Mouse (Mus musculus): ENCODE data around the gene Mrpl20.

Mrpl20 gene

DNA sequence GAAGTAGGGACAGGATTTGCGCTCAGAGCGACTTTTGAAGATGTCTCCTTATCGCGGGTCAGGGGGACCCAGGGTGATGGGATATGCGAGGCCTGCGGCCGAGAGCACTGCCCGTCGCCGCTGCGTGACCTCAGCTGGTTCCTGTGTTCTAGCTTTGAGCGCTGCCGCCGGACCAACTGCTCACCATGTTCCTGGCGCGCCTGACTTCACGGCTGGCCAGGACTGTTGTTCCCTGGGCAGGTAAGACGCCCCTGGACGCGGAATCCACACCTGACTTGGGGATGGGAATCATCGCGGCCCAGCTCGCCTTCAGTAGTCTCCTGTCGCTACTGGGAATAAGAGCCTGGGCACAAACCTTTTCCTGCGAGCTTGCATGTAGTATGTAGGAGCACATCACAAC lies 29.2 kb downstream of the Mrpl20 start:
- no peak for DNase-seq (ENCODE audit: low spot score)

DNA sequence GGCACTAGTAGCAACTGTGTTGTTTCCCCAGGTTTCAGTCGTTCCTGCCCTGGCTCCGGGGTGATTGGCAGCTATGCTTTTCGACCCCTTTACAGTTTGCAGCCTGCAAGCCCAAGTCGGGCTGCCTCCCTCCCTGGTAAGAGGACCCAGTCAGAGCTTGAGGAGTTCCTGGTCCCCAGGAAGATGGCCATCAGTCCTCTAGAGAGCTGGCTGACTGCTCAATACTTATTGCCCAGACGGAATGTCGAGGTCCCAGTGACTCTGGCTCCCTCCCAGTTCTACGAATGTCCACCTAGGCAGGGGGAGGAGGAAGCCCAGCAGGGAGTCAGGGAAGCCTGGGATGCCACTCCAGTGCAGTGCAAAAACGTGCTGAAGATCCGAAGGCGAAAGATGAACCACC lies 29.6 kb downstream of the Mrpl20 start:
- no peak for DNase-seq (ENCODE audit: low spot score)

DNA sequence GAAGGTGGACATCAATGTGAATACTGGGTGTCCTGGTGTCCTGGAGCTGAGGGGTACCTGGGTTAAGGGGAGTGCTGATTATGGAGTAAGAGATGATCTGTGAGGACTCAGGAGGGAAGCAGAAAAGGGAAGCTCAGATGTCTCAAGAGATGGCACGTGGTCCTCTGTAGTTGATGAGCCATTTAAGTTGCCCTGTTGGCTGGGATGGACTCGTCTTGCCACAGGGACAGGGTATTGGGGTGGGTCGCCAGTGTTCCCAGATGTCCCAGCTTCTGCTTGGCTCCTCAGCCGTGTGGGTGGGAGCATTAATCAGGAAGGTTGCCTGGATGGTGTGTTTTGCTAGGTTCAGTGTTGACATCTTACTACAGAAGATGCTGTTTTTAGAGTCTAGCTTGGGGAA lies 30.6 kb downstream of the Mrpl20 start:
- DNase-seq (ENCODE audit: low spot score): no peak

DNA sequence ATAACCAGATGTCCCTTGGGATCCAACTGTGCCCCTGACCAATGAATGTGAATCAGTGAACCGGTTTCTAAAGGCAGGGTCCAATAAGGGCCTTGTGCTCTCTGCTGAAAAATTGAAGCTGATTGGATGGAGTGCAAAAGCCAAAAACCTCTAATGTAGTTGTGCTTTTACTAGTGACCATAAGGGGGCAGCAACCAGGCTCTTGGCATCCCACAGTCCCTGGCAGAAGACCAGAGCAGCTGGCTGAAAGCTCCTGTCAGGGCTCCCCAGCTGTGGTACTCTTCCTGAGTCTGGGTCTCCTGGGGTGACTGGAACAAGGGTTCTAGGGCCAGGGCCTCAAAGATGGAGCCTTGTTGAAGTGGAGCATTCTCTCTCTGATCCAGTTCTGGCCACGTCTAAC lies 31.2 kb downstream of the Mrpl20 start:
- peak; percentile 73 for DNase-seq (ENCODE audit: low spot score)

DNA sequence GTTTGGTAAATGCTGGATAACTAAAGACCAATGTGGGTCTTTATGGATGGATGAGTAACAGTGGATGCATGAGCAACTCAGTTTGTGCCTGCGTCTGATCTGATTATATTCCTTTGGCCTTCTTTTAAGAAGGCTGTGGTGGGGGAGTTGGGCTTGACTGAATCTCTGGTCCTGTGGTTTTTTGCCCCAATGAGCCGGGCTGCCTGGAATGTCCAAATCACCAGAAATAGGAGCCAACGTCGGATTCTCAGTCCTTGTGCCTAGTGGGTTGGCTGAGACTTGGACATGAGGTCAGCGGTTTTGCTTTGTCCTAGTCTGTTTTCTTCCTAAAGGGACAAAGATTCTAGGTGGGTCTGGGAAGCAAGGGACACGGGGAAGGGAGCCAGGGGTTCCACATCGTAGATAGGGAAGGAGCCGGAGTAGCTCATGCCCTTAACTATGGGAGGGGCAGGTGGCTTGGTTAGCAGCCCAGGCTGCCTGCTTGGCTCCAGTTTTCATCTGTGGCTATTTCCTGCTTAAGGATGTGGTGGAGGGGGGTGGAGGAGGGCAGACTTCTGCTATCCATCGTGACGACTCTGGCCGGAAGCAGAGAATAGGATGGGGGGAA lies 34.8 kb downstream of the Mrpl20 start:
- DNase-seq (ENCODE audit: low spot score): no peak

DNA sequence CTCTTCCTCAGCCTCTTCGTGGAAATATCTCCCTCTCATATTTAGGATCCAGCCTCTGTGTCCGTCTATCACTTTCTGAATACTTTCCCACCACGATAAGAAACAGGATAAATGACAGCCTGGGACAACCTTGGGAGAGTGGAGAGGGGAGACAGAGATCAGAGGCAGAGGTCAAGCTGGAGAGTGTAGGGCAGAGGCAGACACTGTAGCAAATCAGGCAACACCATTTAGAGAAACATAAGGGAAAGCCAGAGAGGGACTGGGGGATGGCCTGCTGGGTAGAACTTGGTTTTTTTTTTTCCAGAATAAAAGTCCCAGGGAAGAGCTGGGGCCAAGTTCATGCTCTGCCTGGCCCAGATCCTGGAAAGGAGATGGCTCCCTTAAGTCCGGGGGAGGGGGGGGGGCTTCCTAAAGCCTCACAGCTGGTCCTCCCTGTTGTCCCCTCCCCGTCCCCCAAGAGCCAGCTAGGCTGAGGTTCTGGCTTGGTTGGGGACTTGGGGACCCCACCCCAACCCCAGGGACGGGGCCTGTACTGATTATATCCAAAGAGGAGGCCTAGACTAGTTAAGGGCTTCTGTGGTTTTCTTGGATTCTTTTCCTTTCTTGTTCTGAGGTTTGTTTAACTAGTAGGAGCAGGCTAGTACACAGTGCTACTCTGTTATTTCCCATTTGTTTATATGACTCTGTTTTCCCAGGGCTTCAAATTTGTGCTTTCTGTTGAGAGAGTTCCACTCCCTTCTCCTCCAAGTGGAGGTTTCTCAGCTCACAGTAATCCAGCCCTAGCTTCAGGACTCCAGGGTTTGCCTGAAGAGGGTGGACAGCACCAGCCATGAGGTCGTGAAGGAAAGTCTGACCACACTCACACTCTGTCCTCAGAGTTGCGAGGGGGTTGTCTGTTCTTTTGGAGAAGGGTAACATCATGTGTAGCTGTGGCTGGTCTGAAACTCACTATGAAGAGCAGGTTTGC lies 35.8 kb downstream of the Mrpl20 start:
- no peak for DNase-seq (ENCODE audit: low spot score)

DNA sequence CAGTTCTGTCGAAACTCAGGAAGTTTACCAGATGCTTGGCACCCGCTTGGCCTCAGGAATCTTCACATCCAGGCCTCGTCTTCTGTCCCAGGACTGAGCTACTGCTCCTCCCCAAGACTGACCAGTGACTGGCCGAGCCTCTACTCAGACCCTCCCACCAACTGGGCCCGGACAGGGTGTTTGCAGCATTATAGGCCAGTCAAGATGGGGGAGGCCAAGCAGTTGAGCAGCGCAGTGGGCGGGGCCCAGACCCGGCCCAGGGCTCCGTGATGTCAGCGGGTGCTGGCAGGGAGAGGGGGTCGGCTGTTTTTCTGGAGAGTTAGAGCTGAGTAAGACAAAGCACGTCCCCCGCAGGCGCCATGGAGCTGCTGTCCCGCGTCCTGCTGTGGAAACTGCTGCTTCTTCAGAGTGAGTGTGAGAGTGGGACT lies 36.8 kb downstream of the Mrpl20 start, which contains the start of gene Mxra8:
Gene Mxra8, plus strand, starts transcription at position 198 of the 428 bp plus-strand sequence.
- peak; percentile 76 for DNase-seq (ENCODE audit: low spot score)

DNA sequence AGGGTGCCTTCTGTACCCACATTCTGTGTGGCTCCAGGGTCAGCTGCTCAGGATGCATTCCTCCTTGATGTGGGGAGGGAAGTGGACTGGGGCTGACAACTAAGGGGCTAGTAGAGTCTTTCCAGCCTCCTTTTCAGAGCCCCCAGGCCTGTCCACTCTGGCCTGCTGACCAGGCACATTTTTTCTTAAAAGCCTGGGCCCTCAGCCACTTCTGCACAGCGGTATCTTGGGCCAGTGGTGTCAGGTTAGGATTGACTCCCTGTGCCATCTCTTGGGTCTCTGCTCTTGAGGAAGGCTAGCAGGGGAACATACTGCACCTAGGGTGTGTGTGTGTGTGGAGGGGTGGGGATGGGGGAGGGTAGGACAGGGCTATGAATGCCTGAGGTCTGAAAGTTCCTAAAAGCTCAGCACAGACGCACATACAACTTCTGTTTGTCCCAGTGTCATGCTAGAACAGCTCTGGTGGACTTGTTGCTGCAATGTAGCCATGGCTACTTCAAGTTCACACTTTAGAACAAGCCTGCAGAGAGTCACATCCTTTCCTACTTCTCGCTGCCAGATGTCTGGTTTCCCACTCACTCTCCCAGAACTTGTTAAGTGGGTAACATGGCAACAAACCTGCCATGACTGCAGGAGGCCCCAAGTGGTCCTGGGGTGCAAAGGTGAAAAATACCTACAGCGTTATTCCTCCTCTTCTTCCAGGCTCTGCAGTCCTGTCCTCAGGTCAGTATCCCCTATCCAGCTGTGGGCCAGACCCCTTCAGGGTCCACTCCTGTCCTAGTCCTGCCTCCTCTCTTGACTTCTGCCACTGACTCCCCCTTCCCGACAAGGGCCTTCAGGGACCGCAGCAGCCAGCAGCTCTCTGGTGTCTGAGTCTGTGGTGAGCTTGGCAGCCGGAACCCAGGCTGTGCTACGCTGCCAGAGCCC lies 37.7 kb downstream of the Mrpl20 start:
- DNase-seq (ENCODE audit: low spot score): no peak

DNA sequence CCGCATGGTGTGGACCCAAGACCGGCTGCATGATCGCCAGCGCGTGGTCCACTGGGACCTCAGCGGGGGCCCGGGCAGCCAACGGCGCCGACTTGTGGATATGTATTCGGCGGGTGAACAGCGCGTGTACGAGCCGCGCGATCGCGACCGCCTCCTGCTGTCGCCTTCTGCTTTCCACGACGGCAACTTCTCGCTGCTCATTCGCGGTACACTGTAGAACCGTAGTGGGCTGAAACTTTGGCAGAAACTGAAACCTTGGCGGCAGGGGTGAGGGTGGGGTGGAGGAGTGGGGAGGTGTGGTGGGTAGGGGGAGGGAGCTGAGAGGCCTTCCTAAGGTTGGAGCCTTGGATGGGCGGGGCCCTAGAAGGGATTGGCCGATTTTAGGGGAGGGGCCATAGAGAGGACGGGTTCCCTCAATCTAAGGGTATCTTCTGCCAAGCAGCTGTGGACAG lies 38.4 kb downstream of the Mrpl20 start:
- peak; percentile 63 for DNase-seq (ENCODE audit: low spot score)

DNA sequence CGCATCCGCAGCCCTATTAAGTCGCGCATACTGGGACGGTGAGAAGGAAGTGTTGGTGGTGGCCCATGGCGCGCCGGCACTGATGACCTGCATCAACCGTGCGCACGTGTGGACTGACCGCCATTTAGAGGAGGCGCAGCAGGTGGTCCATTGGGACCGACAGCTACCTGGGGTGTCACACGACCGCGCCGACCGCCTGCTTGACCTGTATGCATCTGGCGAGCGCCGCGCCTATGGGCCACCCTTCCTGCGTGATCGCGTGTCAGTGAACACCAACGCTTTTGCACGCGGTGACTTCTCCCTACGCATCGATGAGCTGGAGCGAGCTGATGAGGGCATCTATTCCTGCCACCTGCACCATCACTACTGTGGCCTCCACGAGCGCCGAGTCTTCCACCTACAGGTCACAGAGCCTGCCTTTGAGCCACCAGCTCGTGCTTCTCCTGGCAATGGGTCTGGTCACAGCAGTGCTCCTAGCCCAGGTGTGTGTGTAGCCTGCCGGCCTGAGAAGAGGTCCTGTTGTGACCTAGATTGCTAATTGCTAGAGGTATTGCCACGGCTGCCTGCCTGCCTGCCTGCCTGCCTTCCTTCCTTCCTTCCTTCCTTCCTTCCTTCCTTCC lies 39.1 kb downstream of the Mrpl20 start:
- no peak for DNase-seq (ENCODE audit: low spot score)

DNA sequence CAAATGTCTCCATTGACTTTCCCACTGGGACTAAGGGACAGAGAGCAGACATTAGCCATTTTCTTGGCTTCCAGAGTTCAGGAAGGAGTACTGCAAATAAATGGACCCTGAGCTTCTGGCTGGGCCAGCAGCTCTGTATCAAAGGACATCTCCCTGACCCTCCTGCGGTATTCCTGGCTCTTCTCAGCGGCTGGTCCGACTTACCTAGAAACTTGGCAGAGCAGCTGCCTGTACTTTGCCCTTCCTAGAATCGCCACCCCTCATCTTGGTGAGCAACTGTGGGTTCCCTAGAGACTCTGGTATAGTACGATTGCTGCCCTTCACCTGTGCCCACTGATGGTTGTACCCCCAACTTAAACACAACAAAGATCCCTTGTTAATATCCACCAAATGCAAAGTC lies 40.6 kb downstream of the Mrpl20 start:
- no peak for DNase-seq (ENCODE audit: low spot score)

DNA sequence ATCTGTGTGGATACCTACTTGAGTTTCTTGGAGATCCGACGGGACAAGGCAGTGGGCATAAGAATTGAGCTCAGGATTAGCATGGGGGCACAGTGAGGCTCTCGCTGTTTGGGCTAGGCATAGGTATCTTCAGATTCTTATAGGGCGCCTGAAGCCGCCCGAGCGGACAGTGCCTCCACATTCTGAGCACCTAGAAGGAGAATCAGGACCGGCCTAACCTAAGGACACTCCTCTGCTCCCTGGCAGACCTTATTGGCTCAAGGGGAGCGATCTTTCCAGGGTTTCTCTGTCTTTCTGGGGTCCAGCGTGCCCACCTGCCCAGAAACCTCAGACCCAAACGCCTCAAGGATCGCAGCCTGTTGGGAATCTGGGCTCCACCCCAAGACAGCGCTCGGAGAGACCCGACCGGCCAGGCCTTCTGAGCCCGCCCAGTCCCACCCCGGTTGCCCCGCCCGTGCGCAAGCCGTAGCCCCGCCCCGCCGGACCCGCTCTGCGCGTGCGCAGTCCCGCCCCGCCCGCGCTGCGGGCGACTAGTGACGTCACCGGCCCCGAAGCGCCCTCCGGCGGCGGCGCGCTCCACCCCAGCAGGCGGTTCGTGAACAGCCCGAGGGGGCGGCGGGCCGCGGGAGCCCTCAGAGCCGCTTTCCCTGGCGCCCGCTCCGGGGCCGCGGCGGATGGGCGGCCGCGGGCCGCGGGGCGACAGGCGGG lies 44.3 kb downstream of the Mrpl20 start, which contains the start of gene Dvl1:
Gene Dvl1, plus strand, starts transcription at position 532 of the 708 bp plus-strand sequence.
- DNase-seq (ENCODE audit: low spot score): peak; percentile 98

DNA sequence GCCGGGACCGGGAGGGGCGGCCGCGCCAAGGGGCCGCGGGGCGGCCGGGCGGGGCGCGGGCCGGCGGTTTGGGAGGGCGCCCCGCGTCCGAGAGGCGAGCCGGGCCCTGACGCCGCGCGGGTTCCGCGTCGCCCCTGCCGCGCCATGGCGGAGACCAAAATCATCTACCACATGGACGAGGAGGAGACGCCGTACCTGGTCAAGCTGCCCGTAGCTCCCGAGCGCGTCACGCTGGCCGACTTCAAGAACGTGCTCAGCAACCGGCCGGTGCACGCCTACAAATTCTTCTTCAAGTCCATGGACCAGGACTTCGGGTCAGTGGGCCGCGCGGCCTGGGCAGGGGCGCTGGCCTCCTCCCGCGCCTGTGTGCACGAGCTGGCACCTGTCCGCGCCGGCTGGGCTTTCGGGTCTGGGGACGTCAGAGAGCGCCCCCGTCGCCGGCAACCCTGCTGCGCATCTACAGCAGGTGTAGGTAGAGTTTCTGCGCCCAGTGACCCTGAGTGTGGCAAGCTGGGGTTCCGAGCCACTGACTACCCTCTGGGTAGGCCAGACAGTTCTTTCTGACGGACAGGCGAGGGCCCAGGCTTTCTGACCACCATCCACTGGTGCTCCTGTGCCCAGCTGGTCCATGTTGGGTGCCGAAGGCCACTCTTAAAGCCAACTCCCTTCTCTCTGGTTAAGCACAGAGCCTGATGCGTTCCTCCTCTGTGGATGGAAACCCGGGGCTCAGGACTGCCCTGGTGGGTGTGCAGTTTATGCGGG lies 45.1 kb downstream of the Mrpl20 start:
- no peak for DNase-seq (ENCODE audit: low spot score)

DNA sequence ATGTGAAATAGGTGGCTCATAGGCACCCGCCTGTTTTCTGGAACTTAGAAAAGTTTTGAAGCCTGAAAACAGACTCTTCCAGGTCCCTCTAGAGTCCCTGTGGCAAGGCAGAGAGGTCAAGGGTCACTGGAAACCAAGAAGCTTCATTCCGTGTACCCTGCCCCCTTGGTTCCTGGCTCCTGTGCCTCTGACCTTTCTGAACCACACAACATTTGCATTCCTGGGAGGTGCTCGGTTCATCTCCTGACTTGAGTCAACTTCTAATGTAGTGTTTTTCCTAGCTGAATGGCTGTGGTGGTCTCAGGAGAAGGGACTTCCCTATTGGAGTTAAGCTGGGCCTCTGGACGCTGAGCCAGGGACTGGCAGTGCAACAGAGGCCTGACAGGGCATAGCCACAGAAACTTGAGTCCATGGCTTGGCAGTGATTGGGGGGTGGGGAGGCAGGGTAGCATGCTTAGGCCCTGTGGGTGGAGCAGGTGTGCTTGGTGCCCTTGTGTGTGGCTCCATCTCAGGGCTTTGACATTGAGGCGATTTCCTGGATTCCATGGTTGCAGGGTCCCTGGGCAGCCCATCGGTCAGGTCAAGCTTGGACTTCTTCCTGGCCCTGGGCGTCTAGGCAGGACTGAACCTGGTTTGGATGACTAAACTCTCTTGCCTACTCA lies 45.9 kb downstream of the Mrpl20 start:
- DNase-seq (ENCODE audit: low spot score): no peak

DNA sequence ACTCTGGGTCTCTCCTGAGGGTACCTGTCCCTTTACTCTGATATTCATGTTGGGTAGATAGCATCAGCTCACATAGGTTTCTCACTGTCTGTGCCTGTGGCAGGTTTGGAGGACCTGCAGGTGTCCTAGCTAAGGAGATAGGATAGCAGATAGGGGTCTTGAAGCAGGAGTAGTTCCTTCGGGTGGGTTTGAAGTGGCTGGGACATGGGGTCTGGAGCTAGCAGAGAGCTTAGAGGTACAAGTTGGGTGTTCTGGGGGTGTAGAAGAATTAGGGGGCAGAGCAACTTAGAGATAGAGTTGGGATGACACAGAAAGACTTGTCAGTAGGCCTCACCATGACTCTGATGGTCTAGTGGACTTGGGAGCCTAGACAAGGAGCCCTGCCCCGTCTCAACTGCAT lies 46.7 kb downstream of the Mrpl20 start:
- DNase-seq (ENCODE audit: low spot score): no peak

DNA sequence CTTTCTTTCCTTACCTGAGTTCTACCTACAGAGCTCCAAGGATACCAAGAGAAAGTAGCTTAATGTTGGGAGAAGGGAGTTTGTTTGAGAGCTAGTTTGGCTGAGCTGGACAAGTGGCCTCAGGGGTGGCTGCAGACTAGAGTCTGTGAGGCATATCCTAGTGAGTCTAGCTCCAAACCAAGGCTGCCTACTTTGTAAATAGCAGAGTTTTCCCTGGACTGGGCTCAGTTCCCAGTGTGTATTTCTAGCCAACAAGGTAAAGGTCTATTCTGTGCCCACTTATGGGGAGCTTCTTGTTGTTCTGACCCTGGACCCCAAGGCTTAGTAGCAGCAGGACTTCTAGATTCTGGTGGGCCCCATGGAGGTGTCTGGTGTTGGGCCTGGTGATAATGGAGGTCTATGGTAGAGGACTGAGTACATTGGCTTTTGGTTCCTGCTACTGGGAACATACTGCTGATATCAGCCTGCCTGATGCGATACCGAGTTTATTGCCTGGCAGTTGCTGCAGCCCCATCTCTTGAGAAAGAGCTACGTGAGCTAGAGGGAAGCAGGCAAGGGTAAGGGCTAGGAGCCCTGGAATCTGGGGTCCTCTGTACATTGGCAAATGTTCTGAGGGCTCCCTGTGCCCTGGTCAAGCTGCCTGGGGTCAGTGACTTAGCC lies 47.2 kb downstream of the Mrpl20 start:
- DNase-seq (ENCODE audit: low spot score): no peak

DNA sequence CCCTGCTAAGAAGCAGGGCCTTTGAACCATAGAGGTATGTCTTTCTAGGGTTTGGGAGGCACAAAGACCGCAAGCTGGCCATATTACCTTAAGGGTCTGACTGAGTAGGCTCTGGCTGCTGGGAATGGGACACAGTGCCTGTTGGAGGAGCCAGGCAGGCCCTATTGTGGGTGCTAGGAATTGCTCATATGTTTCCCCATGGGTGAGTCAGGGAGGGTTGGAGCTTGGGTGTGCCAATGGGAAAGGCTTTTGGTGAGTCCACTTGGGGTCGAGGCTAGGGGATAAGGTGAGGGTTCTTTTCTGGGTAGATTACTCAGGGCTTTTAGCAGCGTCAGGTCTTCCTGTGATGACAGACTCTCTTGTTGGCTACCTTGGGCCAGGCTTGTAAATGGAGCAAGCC lies 48.7 kb downstream of the Mrpl20 start:
- DNase-seq (ENCODE audit: low spot score): no peak

DNA sequence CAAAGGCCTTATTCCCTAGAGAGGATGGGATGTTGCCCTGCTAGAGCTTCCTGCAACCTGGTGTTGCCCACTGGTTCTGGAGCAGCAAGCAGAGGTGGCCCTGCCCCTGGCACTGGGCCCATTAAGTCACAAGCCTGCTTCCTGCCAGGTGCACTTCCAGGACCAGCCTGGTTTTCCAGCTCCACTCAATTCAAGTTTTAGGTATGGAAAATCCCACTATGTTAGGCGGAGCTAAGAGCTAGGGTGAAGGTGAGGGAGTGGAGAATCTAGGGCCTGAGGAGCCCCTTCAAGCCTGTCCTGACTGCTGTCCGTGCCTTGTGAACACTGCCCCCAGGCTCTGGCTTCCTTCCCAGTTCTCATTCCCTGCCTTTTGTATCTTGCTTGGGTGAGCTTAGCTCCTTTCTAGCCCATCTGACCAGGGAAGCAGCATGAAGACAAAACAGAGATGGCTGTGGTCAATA lies 49.3 kb downstream of the Mrpl20 start:
- DNase-seq (ENCODE audit: low spot score): no peak

DNA sequence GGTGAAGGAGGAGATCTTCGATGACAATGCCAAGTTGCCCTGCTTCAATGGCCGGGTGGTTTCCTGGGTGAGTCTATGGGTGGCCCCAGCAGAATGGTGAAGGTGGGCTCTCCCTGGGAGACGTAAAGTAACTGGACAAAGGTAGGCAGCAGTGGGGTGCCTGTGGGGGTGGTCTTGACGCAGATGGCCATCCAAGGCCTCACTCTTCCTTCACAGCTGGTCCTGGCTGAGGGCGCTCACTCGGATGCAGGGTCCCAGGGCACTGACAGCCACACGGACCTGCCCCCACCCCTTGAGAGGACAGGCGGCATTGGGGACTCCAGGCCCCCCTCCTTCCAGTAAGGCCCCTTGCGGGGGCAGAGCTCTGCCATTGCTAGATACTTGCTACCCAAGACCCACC lies 50.7 kb downstream of the Mrpl20 start:
- no peak for DNase-seq (ENCODE audit: low spot score)

All from ovary, postnatal 36 days (tissue).